Mouse (Mus musculus): Measurements from ENCODE around the gene Dpp9. TPM values are rescaled to one million over a fixed set of nuclear protein-coding genes. Genes with fewer than 3 reads are reported as not detected.
A peak's percentile ranks its signal among the peaks of the same experiment; 100 is the strongest.

Gene Dpp9
- polyA plus RNA-seq, 1 experiment from 2014 or later: 36.2 TPM

GRCm38 (mm10) chr17:56206276-56206884, 12.3 kb downstream of the Dpp9 start:
- Histone ChIP-seq H3K36me3 (ENCODE audit: control insufficient read depth, insufficient read depth, low read length) (peaks cover 99% of the 10 kb centered on the region), H3K27me3 (replicated peaks; ENCODE audit: control insufficient read depth, insufficient read depth, low read length) (no peaks in the 10 kb centered on the region), H3K9ac (ENCODE audit: low read length) (no peak overlapping the region), H3K27ac (ENCODE audit: low read depth) (no peak overlapping the region), H3K4me2 (ENCODE audit: low read length) (no peak overlapping the region), H3K4me3 (ENCODE audit: low read depth, low read length) (no peak overlapping the region), H3K9me3 (ENCODE audit: control insufficient read depth, low read length) (no peaks in the 10 kb centered on the region), H3K4me1 (replicated peaks; ENCODE audit: control insufficient read depth, insufficient read depth, low read length) (no peaks in the 10 kb centered on the region)
- WGBS: 81% methylated on average over 10 of the region's 10 CpGs
- DNase-seq (ENCODE audit: low spot score): no peak
- ATAC-seq (replicated peaks; ENCODE audit: low FRiP score, low TSS enrichment, low read depth): peak; percentile 81

- DNase-seq (ENCODE audit: low spot score): no peak
- 72% methylated on average over 3 of the region's 3 CpGs for WGBS
- H3K4me1 ChIP-seq (replicated peaks; ENCODE audit: control insufficient read depth, insufficient read depth, low read length): no peaks in the 10 kb centered on the region
- no peak overlapping the region for H3K4me2 ChIP-seq (ENCODE audit: low read length)
- H3K9ac ChIP-seq (ENCODE audit: low read length): no peak overlapping the region
- no peak for ATAC-seq (replicated peaks; ENCODE audit: low FRiP score, low TSS enrichment, low read depth)
- no peak overlapping the region for H3K4me3 ChIP-seq (ENCODE audit: low read depth, low read length)
- H3K27ac ChIP-seq (ENCODE audit: low read depth): no peak overlapping the region
- peaks cover 90% of the 10 kb centered on the region for H3K36me3 ChIP-seq (ENCODE audit: control insufficient read depth, insufficient read depth, low read length)
- no peaks in the 10 kb centered on the region for H3K27me3 ChIP-seq (replicated peaks; ENCODE audit: control insufficient read depth, insufficient read depth, low read length)
- H3K9me3 ChIP-seq (ENCODE audit: control insufficient read depth, low read length): no peaks in the 10 kb centered on the region
These were observed 15.0 kb downstream of the Dpp9 start for GRCm38 (mm10) chr17:56203729-56204128.

- DNase-seq (ENCODE audit: low spot score) (no peak), ATAC-seq (replicated peaks; ENCODE audit: low FRiP score, low TSS enrichment, low read depth) (no peak)
- no peaks in the 10 kb centered on the region for H3K4me1 ChIP-seq (replicated peaks; ENCODE audit: control insufficient read depth, insufficient read depth, low read length)
- H3K9ac ChIP-seq (ENCODE audit: low read length): no peak overlapping the region
- H3K36me3 ChIP-seq (ENCODE audit: control insufficient read depth, insufficient read depth, low read length): peaks cover 90% of the 10 kb centered on the region
- H3K4me3 ChIP-seq (ENCODE audit: low read depth, low read length): no peak overlapping the region
- H3K27ac ChIP-seq (ENCODE audit: low read depth): no peak overlapping the region
- H3K4me2 ChIP-seq (ENCODE audit: low read length): no peak overlapping the region
- no peaks in the 10 kb centered on the region for H3K27me3 ChIP-seq (replicated peaks; ENCODE audit: control insufficient read depth, insufficient read depth, low read length)
- 92% methylated on average over 8 of the region's 8 CpGs for WGBS
- H3K9me3 ChIP-seq (ENCODE audit: control insufficient read depth, low read length): no peaks in the 10 kb centered on the region
These were observed 16.2 kb downstream of the Dpp9 start for GRCm38 (mm10) chr17:56202476-56202875.

GRCm38 (mm10) chr17:56201642-56202041, 17.1 kb downstream of the Dpp9 start:
- Histone ChIP-seq H3K36me3 (ENCODE audit: control insufficient read depth, insufficient read depth, low read length) (peaks cover 91% of the 10 kb centered on the region), H3K4me2 (ENCODE audit: low read length) (no peak overlapping the region), H3K9me3 (ENCODE audit: control insufficient read depth, low read length) (no peaks in the 10 kb centered on the region), H3K4me3 (ENCODE audit: low read depth, low read length) (no peak overlapping the region), H3K4me1 (replicated peaks; ENCODE audit: control insufficient read depth, insufficient read depth, low read length) (no peaks in the 10 kb centered on the region), H3K9ac (ENCODE audit: low read length) (no peak overlapping the region), H3K27me3 (replicated peaks; ENCODE audit: control insufficient read depth, insufficient read depth, low read length) (no peaks in the 10 kb centered on the region), H3K27ac (ENCODE audit: low read depth) (no peak overlapping the region)
- ATAC-seq (replicated peaks; ENCODE audit: low FRiP score, low TSS enrichment, low read depth) (no peak), DNase-seq (ENCODE audit: low spot score) (no peak)
- WGBS: 74% methylated on average over 3 of the region's 3 CpGs

- ATAC-seq (replicated peaks; ENCODE audit: low FRiP score, low TSS enrichment, low read depth) (no peak), DNase-seq (ENCODE audit: low spot score) (no peak)
- WGBS: 88% methylated on average over 9 of the region's 9 CpGs
These were observed 18.1 kb downstream of the Dpp9 start for GRCm38 (mm10) chr17:56200586-56200985.

GRCm38 (mm10) chr17:56196860-56197259, 21.8 kb downstream of the Dpp9 start:
- H3K36me3 ChIP-seq (ENCODE audit: control insufficient read depth, insufficient read depth, low read length): peaks cover 85% of the 10 kb centered on the region
- no peak for DNase-seq (ENCODE audit: low spot score)

More at GRCm38 (mm10) chr17:56200586-56200985, 18.1 kb downstream of the Dpp9 start:
- Histone ChIP-seq H3K4me3 (ENCODE audit: low read depth, low read length) (no peak overlapping the region), H3K4me2 (ENCODE audit: low read length) (no peak overlapping the region), H3K9me3 (ENCODE audit: control insufficient read depth, low read length) (no peaks in the 10 kb centered on the region), H3K36me3 (ENCODE audit: control insufficient read depth, insufficient read depth, low read length) (peaks cover 91% of the 10 kb centered on the region), H3K27me3 (replicated peaks; ENCODE audit: control insufficient read depth, insufficient read depth, low read length) (no peaks in the 10 kb centered on the region), H3K9ac (ENCODE audit: low read length) (no peak overlapping the region), H3K27ac (ENCODE audit: low read depth) (no peak overlapping the region), H3K4me1 (replicated peaks; ENCODE audit: control insufficient read depth, insufficient read depth, low read length) (no peaks in the 10 kb centered on the region)

GRCm38 (mm10) chr17:56194765-56195164, 23.9 kb downstream of the Dpp9 start:
- H3K36me3 ChIP-seq (ENCODE audit: control insufficient read depth, insufficient read depth, low read length): peaks cover 83% of the 10 kb centered on the region
- no peak overlapping the region for H3K9ac ChIP-seq (ENCODE audit: low read length)
- WGBS: 83% methylated on average over 13 of the region's 13 CpGs
- H3K4me1 ChIP-seq (replicated peaks; ENCODE audit: control insufficient read depth, insufficient read depth, low read length): no peaks in the 10 kb centered on the region
- ATAC-seq (replicated peaks; ENCODE audit: low FRiP score, low TSS enrichment, low read depth): peak; percentile 29; the same call in 1 of the 2 replicates
- no peak overlapping the region for H3K4me2 ChIP-seq (ENCODE audit: low read length)
- no peak for DNase-seq (ENCODE audit: low spot score)
- H3K4me3 ChIP-seq (ENCODE audit: low read depth, low read length): no peak overlapping the region
- H3K27ac ChIP-seq (ENCODE audit: low read depth): no peak overlapping the region
- no peaks in the 10 kb centered on the region for H3K9me3 ChIP-seq (ENCODE audit: control insufficient read depth, low read length)
- no peaks in the 10 kb centered on the region for H3K27me3 ChIP-seq (replicated peaks; ENCODE audit: control insufficient read depth, insufficient read depth, low read length)

More at GRCm38 (mm10) chr17:56196860-56197259, 21.8 kb downstream of the Dpp9 start:
- H3K4me3 ChIP-seq (ENCODE audit: low read depth, low read length): no peak overlapping the region
- no peak overlapping the region for H3K27ac ChIP-seq (ENCODE audit: low read depth)
- H3K4me1 ChIP-seq (replicated peaks; ENCODE audit: control insufficient read depth, insufficient read depth, low read length): no peaks in the 10 kb centered on the region
- H3K9me3 ChIP-seq (ENCODE audit: control insufficient read depth, low read length): no peaks in the 10 kb centered on the region
- ATAC-seq (replicated peaks; ENCODE audit: low FRiP score, low TSS enrichment, low read depth): no peak
- H3K9ac ChIP-seq (ENCODE audit: low read length): no peak overlapping the region
- no peak overlapping the region for H3K4me2 ChIP-seq (ENCODE audit: low read length)
- 60% methylated on average over 2 of the region's 2 CpGs for WGBS
- H3K27me3 ChIP-seq (replicated peaks; ENCODE audit: control insufficient read depth, insufficient read depth, low read length): no peaks in the 10 kb centered on the region

GRCm38 (mm10) chr17:56194357-56194756, 24.3 kb downstream of the Dpp9 start:
- Histone ChIP-seq H3K27ac (ENCODE audit: low read depth) (no peak overlapping the region), H3K36me3 (ENCODE audit: control insufficient read depth, insufficient read depth, low read length) (peaks cover 87% of the 10 kb centered on the region), H3K4me3 (ENCODE audit: low read depth, low read length) (no peak overlapping the region), H3K27me3 (replicated peaks; ENCODE audit: control insufficient read depth, insufficient read depth, low read length) (no peaks in the 10 kb centered on the region), H3K9me3 (ENCODE audit: control insufficient read depth, low read length) (no peaks in the 10 kb centered on the region), H3K9ac (ENCODE audit: low read length) (no peak overlapping the region), H3K4me2 (ENCODE audit: low read length) (no peak overlapping the region), H3K4me1 (replicated peaks; ENCODE audit: control insufficient read depth, insufficient read depth, low read length) (no peaks in the 10 kb centered on the region)
- DNase-seq (ENCODE audit: low spot score): no peak
- ATAC-seq (replicated peaks; ENCODE audit: low FRiP score, low TSS enrichment, low read depth): peak; percentile 44; the same call in 1 of the 2 replicates
- 86% methylated on average over 12 of the region's 12 CpGs for WGBS

- H3K4me1 ChIP-seq (replicated peaks; ENCODE audit: control insufficient read depth, insufficient read depth, low read length): no peaks in the 10 kb centered on the region
- H3K27me3 ChIP-seq (replicated peaks; ENCODE audit: control insufficient read depth, insufficient read depth, low read length): no peaks in the 10 kb centered on the region
- no peaks in the 10 kb centered on the region for H3K9me3 ChIP-seq (ENCODE audit: control insufficient read depth, low read length)
- H3K9ac ChIP-seq (ENCODE audit: low read length): no peak overlapping the region
- H3K36me3 ChIP-seq (ENCODE audit: control insufficient read depth, insufficient read depth, low read length): peaks cover 84% of the 10 kb centered on the region
- DNase-seq (ENCODE audit: low spot score): no peak
- no peak overlapping the region for H3K27ac ChIP-seq (ENCODE audit: low read depth)
- no peak overlapping the region for H3K4me3 ChIP-seq (ENCODE audit: low read depth, low read length)
- WGBS: 84% methylated on average over 6 of the region's 6 CpGs
- no peak for ATAC-seq (replicated peaks; ENCODE audit: low FRiP score, low TSS enrichment, low read depth)
- no peak overlapping the region for H3K4me2 ChIP-seq (ENCODE audit: low read length)
These were observed 27.4 kb downstream of the Dpp9 start for GRCm38 (mm10) chr17:56191266-56191665.

Measured in intestine, embryonic 14.5 days (tissue).